Mouse (Mus musculus) layer of hippocampus, adult 9-10 months (tissue): ENCODE measurements around the gene Hoxa4.

Source experiments
- DNase-seq: peaks from one replicate; pipeline ENCODE4 v3.0.0; 2022; ENCODE audit warnings: low spot score

The Hoxa4 gene

GRCm38 (mm10) chr6:52216691-52217458 lies 25.3 kb upstream of the Hoxa4 start:
- no peak for DNase-seq

GRCm38 (mm10) chr6:52215771-52216535 lies 24.4 kb upstream of the Hoxa4 start:
- DNase-seq, result no peak

- DNase-seq, result no peak
Observed at GRCm38 (mm10) chr6:52215070-52215469, 23.5 kb upstream of the Hoxa4 start.

GRCm38 (mm10) chr6:52214271-52214670 lies 22.7 kb upstream of the Hoxa4 start:
- DNase-seq, result no peak

DNA sequence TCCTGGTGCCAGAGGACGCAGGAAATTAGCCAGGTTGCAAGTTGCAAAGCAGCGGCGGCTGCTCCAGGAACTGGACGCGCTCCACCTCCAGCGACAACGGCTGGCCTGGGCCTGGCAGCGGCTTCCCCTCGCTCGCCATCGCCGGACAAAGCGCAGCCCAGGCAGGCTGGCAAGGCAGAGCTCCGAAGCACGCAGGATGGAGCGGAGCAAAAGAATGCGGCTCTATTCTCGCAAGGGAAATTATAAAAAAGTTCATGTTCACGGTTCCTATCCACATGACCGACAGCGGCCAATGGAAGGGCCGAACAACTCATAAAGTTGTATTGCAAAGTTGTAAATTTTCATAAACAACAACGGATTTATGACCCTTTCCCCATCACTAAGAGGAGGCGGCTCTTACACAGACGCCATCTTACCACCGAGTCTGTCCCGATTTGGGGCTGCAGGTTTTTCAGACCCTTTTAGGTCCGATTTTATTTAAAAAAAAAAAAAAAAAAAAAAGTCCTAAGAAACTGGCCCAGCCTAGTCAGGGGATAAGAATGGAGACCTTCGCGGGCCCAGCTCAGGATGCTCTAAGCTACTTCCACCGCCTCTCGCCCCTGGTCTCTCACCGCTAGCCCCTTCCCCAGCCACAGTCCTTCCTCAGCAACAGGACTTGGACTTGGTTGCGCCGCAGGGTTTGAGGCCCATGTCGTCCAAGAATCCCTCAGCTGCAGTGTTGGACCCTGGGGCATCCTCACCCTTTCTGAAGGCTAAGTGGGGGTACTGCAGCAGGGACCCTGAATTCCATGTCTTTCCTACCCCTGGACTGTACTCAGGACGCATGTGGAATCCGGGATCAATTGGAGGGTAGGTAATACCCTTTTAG lies 21.8 kb upstream of the Hoxa4 start, which contains the start of the genes Hoxa3 and Gm28308:
Hoxa3 (minus strand) TSS at position 218 of the 868 bp plus-strand sequence.
Gm28308 (minus strand) TSS at position 221 of the 868 bp plus-strand sequence.
- DNase-seq, result no peak

- DNase-seq, result no peak
Observed at GRCm38 (mm10) chr6:52212556-52213118, 21.1 kb upstream of the Hoxa4 start.

GRCm38 (mm10) chr6:52211961-52212360 lies 20.4 kb upstream of the Hoxa4 start:
- no peak for DNase-seq

DNA sequence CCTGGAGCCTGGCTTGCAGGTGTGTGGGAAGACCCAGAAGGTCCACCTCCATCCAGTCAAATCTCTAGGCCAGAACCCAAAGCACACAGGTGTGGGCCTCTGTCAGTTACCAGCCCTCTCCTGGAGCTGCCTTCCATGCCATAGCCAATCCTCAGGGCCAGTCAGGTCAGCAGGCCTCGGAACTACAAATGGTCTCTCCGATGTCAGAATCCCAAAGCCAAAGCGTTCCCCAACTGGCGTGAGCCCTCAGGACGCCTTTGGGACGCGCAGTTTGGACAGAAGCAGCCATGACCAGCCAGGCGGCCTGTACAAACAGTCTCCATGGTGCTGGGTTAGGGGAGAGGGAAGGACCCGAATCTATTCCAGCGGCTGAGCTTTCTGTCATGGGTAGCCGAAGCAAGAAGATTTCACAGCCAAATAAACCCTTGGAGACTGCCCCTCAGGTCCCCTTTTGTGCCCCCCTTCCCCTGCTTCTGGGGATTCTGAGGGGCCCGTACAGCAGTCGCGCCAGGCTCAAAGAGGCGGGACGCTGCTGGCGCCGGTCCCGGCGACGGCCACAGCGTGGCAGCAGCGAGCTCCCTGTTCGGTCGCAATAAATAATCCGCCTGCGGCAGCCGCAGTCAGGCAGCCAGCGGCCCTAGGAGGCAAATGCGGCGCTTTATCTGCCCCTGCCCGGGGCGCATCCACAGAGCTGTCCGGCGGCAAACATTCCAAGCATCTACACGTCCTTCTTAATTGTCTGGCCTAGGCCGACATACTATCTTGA lies 19.8 kb upstream of the Hoxa4 start:
- no peak for DNase-seq

GRCm38 (mm10) chr6:52209685-52210046 lies 18.1 kb upstream of the Hoxa4 start:
- DNase-seq, result no peak

DNA sequence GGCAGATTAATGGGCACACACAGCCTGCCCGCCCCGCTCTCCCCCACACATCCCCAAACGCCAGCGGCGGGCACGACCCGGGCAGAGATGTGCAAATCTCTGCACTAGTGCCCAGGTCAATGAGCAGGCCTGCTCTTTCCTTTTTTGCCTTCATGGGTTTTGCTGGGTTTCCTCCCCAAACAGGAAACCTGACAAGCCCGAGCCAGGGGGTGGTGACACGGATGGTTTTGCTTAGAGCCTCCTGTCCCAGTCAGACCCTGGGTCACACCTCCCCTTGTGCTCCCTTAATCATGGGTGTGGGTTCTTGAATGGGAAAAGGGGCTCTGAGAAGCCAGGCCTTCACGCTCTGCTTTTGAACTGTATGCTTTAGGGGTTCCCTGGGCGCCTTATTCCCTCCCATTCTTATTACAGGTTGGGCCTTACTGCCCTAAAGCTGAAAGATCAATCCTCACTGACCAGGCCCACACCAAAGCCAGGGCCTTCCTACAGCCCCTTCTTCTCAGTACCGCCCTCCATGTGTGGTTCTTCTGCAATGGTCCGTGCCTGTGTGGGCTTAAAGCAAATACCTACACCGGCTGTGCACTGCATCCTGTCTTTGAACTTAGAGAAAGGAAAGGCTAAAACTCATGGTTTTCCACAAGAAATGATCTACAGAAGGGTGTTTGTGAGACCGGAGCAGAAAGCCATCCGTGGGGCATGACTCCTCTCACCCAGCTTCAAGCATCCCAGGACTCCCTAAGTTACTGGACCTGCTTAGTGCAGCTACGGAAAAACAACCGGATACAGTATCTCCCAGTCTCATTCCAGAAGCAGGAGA lies 17.5 kb upstream of the Hoxa4 start:
- no peak for DNase-seq

DNA sequence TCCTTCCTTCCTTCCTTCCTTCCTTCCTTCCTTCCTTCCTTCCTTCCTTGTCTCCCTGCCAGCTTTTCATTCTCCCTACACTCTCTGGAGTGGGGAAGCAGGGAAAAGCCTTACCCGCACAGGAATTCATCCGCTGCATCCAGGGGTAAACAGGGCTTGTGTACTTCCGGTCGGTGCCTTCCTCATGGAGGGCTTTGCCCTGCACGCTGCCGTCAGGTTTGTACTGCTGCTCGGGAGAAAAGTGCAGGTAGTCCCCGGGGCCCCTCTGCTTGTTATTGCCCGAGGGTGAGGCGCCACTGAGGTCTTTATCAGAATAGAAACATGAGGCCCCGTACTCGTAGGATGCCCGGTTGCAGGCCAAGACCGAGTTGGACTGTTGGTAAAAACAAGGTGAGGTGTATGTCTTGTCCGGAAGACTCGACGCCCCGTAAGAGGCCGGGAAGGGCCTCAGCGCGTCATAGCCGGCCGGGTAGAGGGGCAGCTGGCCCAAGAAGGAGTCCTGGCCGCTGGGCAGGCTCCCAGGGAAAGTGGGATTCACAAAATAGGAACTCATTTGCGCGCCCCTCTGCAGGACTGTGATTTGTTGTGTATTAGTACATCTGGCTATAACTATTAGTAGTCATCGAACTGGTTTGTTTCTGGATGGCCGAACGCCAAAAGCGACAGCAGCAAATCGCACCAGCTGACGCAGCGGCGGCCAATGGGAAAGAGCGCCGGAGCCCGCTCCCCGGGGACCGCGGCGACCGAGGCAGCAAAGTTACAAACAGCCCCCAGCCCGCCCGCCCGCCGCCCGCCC lies 16.7 kb upstream of the Hoxa4 start, which contains the start of gene Hoxa6:
Hoxa6 (minus strand) TSS at position 651 of the 796 bp plus-strand sequence.
- no peak for DNase-seq

- no peak for DNase-seq
Observed at GRCm38 (mm10) chr6:52207684-52207976, 16.1 kb upstream of the Hoxa4 start.

DNA sequence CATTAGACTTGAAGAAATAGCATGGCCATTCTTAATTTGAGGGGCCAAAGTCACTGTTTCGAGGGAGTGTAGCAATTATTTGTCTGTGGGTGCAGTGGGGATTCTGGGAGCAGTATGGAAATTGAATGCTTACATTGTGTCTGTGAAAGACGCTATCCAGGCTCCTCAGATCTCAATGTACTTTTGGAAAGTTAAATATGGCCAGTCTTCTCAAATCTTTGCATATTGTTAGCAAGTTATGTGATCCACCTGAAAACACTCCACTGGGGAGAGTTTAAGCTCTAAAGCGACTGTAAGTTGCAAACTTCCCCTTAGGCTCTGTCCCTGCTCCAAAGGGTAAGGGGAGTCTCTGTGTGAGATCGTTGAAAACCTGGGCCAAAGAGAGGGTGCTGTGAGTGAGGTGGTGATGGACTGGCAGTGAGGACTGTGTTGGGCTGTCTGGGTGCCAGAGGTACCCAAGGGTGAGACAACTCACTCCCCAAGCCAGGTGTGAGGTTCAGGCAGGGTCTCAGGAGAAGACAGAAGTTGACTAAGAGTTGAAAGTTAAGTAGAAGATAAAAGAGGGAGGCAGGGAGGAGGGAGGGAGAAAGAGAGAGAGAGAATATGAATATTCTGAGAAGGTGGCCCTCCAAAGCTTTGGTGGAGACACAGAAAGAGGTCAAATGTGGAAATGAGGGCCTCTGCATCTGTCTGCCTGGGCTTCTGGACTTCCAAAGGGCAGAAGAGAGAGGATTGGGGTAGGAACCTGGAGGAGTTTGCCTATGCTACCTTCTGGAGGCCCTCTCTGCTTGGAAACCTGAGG lies 15.5 kb upstream of the Hoxa4 start:
- DNase-seq, result no peak

GRCm38 (mm10) chr6:52205638-52206621 lies 14.4 kb upstream of the Hoxa4 start:
- DNase-seq, result no peak

- DNase-seq, result no peak
Observed at GRCm38 (mm10) chr6:52205221-52205620, 13.7 kb upstream of the Hoxa4 start.

DNA sequence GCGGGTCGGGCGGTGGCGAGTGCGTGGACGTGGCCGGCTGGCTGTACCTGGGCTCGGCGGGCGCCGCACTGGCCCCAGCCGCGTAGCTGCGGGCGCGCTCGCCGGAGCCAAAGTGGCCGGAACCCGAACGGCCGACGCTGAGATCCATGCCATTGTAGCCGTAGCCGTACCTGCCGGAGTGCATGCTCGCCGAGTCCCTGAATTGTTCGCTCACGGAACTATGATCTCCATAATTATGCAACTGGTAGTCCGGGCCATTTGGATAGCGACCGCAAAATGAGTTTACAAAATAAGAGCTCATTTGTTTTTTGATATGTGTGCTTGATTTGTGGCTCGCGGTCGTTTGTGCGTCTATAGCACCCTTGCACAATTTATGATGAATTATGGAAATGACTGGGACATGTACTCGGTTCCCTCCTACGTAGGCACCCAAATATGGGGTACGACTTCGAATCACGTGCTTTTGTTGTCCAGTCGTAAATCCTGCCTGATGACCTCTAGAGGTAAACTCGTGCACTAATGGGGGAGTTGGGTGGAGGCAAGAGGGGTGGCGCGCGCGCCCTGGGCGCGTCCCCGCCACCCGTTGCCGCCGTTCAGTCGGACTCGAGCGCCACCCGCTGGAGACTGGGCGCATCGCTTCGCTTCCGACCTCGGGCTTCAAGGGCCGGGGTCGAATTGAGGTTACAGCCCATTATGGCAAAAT lies 12.6 kb upstream of the Hoxa4 start, which contains the start of gene Hoxa5:
Hoxa5 (minus strand) TSS at position 538 of the 703 bp plus-strand sequence.
- no peak for DNase-seq
